ENCODE assay signal across 11 mouse cellular contexts in genomic region chr16:52095643-52096042, GRCm38 (mm10).
DNase-seq lines count a peak whose midpoint lies in the region; ATAC-seq lines count a peak whose summit lies in the region.
"Had no signal": no experiment of that assay in that cellular context is flagged by ENCODE, and none has a peak within 500 bp of the region (broad histone marks: within the 10 kb centered on the region; RNA-seq: fewer than 3 reads in every experiment).

No protein-coding gene starts in this region.

- no peaks in the 10 kb centered on the region for H3K9me3 ChIP-seq in heart, embryonic 16.5 days (replicated peaks; ENCODE audit: control insufficient read depth, low read length)
- no peaks in the 10 kb centered on the region for H3K9me3 ChIP-seq in hindbrain, embryonic 13.5 days
- H3K9me3 ChIP-seq: embryonic facial prominence, embryonic 13.5 days; midbrain, embryonic 15.5 days had no signal

- H3K27me3 ChIP-seq in heart, embryonic 16.5 days (ENCODE audit: control insufficient read depth, insufficient read depth, low read length) = no peaks in the 10 kb centered on the region
- no peaks in the 10 kb centered on the region for H3K27me3 ChIP-seq in hindbrain, embryonic 13.5 days
- H3K27me3 ChIP-seq: embryonic facial prominence, embryonic 13.5 days; midbrain, embryonic 15.5 days had no signal

- H3K4me3 ChIP-seq in brown adipose tissue, adult 24 weeks (ENCODE audit: insufficient read depth, low read depth, low read length) = no peak overlapping the region
- H3K4me3 ChIP-seq in heart, embryonic 16.5 days (ENCODE audit: low read length) = no peak overlapping the region
- H3K4me3 ChIP-seq in hindbrain, embryonic 13.5 days = no peak overlapping the region
- H3K4me3 ChIP-seq: embryonic facial prominence, embryonic 13.5 days; midbrain, embryonic 15.5 days had no signal

- H3K36me3 ChIP-seq in heart, embryonic 16.5 days (ENCODE audit: control insufficient read depth, insufficient read depth) = no peaks in the 10 kb centered on the region
- no peaks in the 10 kb centered on the region for H3K36me3 ChIP-seq in hindbrain, embryonic 13.5 days
- H3K36me3 ChIP-seq: midbrain, embryonic 15.5 days had no signal

- peak overlapping the region; percentile 75 for H3K27ac ChIP-seq in brown adipose tissue, adult 24 weeks (replicated peaks; ENCODE audit: low read depth, low read length)
- H3K27ac ChIP-seq in heart, embryonic 16.5 days (ENCODE audit: low read length) = peak overlapping the region; percentile 78
- H3K27ac ChIP-seq in hindbrain, embryonic 13.5 days = no peak overlapping the region
- H3K27ac ChIP-seq: embryonic facial prominence, embryonic 13.5 days; midbrain, embryonic 15.5 days had no signal

- H3K4me2 ChIP-seq in heart, embryonic 16.5 days (ENCODE audit: low read depth, low read length) = peak overlapping the region; percentile 2; the same call in 1 of the 2 replicates
- no peak overlapping the region for H3K4me2 ChIP-seq in hindbrain, embryonic 13.5 days
- H3K4me2 ChIP-seq: embryonic facial prominence, embryonic 13.5 days; midbrain, embryonic 15.5 days had no signal

- no peak overlapping the region for H3K9ac ChIP-seq in heart, embryonic 16.5 days (ENCODE audit: low read length)
- no peak overlapping the region for H3K9ac ChIP-seq in hindbrain, embryonic 13.5 days
- H3K9ac ChIP-seq: embryonic facial prominence, embryonic 13.5 days; midbrain, embryonic 15.5 days had no signal

- H3K4me1 ChIP-seq in brown adipose tissue, adult 24 weeks (ENCODE audit: control insufficient read depth, insufficient read depth, insufficient read length, low read length) = peaks cover 33% of the 10 kb centered on the region
- peaks cover 40% of the 10 kb centered on the region for H3K4me1 ChIP-seq in heart, embryonic 16.5 days (ENCODE audit: control insufficient read depth, insufficient read depth, low read length)
- H3K4me1 ChIP-seq in hindbrain, embryonic 13.5 days (replicated peaks) = peaks cover 13% of the 10 kb centered on the region

- ATAC-seq in heart, embryonic 16.5 days (replicated peaks; ENCODE audit: extremely low read depth, insufficient read depth, low FRiP score) = peak; percentile 63
- ATAC-seq in megakaryocyte-erythroid progenitor cell, adult 5-6 weeks (replicated peaks; ENCODE audit: low FRiP score, low TSS enrichment, poor library complexity, severe bottlenecking) = 0 out of 2 replicates have a peak, but pooled peaks have one; percentile 43
- ATAC-seq in hindbrain, embryonic 13.5 days (ENCODE audit: low FRiP score) = no peak
- ATAC-seq: midbrain, embryonic 15.5 days had no signal

- WGBS in heart, embryonic 16.5 days = 20% methylated on average over 3 of the region's 3 CpGs
- WGBS in hindbrain, embryonic 13.5 days = 94% methylated on average over 3 of the region's 3 CpGs

- DNase-seq in gastrocnemius, adult 18-20 months (ENCODE audit: low spot score) = peak; percentile 73
- no peak for DNase-seq in gastrocnemius, postnatal 4 days (ENCODE audit: low spot score in 2 of 2)
- DNase-seq in cerebellum, postnatal 4 days (ENCODE audit: low spot score in 2 of 2) = no peak
- DNase-seq in right cerebral cortex, adult 2 months (ENCODE audit: low spot score in 2 of 2) = no peak
- DNase-seq: kidney, postnatal 25 days had no signal
